Mouse (Mus musculus) C2C12 (cell line): ENCODE data around the gene Ppm1j.

Experiments
- CEBPB ChIP-seq: IDR thresholded peaks from one replicate; pipeline ENCODE4 v1.6.1; 2011; ENCODE audit warnings: low read depth, mild to moderate bottlenecking, control low read depth, moderate library complexity
- CTCF ChIP-seq: IDR thresholded peaks from one replicate; pipeline ENCODE4 v1.5.1; 2011; ENCODE audit not compliant: control insufficient read depth, insufficient read depth, insufficient read length
- FOSL1 ChIP-seq: IDR thresholded peaks from one replicate; pipeline ENCODE4 v1.8.0; 2011; ENCODE audit warnings: mild to moderate bottlenecking, low read length; ENCODE audit not compliant: poor library complexity, insufficient read depth, severe bottlenecking
- MAX ChIP-seq: IDR thresholded peaks from one replicate; pipeline ENCODE4 v1.6.1; 2011; ENCODE audit warnings: mild to moderate bottlenecking, control low read depth
- MYOD1 ChIP-seq: IDR thresholded peaks from one replicate; pipeline ENCODE4 v1.6.1; 2011; ENCODE audit warnings: low read depth; ENCODE audit not compliant: control insufficient read depth, insufficient read length
- MYOG ChIP-seq: IDR thresholded peaks from one replicate; pipeline ENCODE4 v1.6.1; 2011; ENCODE audit not compliant: control insufficient read depth, insufficient read length; ENCODE audit errors: extremely low read depth
- USF1 ChIP-seq: IDR thresholded peaks from one replicate; pipeline ENCODE4 v1.6.1; 2011; ENCODE audit warnings: low read depth, mild to moderate bottlenecking, control low read depth, moderate library complexity

DNA sequence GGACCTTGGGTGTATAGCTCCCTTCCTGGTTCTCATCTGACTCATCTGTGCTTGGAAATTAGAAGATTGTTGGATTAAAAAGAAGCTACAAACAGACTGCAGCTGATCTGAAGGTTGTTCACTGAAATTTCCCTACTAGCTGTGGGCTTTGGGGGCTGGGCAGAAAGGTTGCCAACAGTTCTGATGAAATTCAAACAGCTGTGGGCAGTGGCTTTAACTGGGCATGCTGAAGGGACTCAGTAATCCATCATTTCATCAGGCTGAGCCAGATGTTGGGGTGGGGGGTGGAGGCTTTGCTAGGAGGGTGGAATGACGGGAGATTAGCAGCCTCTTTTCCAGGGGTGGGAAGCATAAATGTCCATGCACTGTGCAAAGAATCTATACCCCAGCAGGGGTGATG, 37.7 kb upstream of the Ppm1j start:
- no peak for TF ChIP-seq CTCF
- no peak for TF ChIP-seq MAX
- no peak for TF ChIP-seq MYOG
- TF ChIP-seq FOSL1 = no peak
- TF ChIP-seq USF1 = no peak
- TF ChIP-seq MYOD1 = no peak
- TF ChIP-seq CEBPB = no peak
